In the genomic region with DNA sequence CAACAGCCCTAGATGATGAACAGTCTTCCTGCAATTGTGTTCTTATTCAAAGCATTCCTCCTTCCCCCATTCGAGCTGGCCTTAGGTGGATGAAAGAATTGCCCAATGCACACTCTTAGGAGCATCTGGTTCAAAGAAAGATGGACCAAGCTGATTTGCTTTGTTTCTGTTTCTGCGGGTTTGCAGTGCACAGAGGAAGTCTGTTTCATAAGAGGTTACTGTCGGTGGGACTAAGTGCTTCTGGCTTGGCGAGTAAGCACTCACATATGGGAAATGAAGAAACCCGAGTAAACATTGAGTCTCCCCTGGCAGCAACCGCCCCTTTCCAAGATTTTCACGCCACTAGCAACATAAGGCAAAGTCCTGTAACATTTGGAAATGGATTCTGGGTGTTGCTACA, we compare ENCODE assay signal across 11 mouse cellular contexts.
DNase-seq lines count a peak whose midpoint lies in the region; ATAC-seq and TF ChIP-seq lines count a peak whose summit lies in the region.
"Had no signal": no experiment of that assay in that cellular context is flagged by ENCODE, and none has a peak within 500 bp of the region (broad histone marks: within the 10 kb centered on the region; RNA-seq: fewer than 3 reads in every experiment).

No protein-coding gene starts in this region.

- peak; percentile 13 to 17 for DNase-seq in heart, adult 18-20 months
- peak; percentile 82 for DNase-seq in liver, adult 2 months (ENCODE audit: extremely low read depth, low read depth, low spot score)
- peak; percentile 39 for DNase-seq in fibroblast of lung, adult 2 months (ENCODE audit: low read depth)
- DNase-seq in lung, postnatal 4 days, result peak; percentile 34 to 43
- DNase-seq in ovary, adult 18-20 months (ENCODE audit: low spot score), result no peak
- no peak for DNase-seq in frontal cortex, adult 2 months (ENCODE audit: extremely low spot score in 1 of 2, low spot score in 1 of 2)
- DNase-seq: cerebellum, postnatal 14 days had no signal

- TF ChIP-seq CTCF in liver, adult 2 months (IDR thresholded peaks at IDR 0.05; ENCODE audit: low read depth, low read length), result no peak

- TF ChIP-seq POLR2A in liver, adult 2 months (IDR thresholded peaks at IDR 0.05; ENCODE audit: extremely low read depth, insufficient read depth, low read length), result no peak

- no peaks in the 10 kb centered on the region for H3K9me3 ChIP-seq in heart, embryonic 11.5 days (replicated peaks; ENCODE audit: control insufficient read depth, low read length)
- no peaks in the 10 kb centered on the region for H3K9me3 ChIP-seq in liver, embryonic 12.5 days (replicated peaks)
- H3K9me3 ChIP-seq: midbrain, embryonic 13.5 days had no signal

- H3K4me1 ChIP-seq in heart, embryonic 11.5 days (ENCODE audit: control insufficient read depth, insufficient read depth, low read length), result no peaks in the 10 kb centered on the region; the same call in 1 of the 2 replicates
- peaks cover 11% of the 10 kb centered on the region for H3K4me1 ChIP-seq in liver, adult 2 months (ENCODE audit: control insufficient read depth, insufficient read depth, low read length)
- H3K4me1 ChIP-seq in liver, embryonic 12.5 days, result no peaks in the 10 kb centered on the region
- H3K4me1 ChIP-seq: midbrain, embryonic 13.5 days had no signal

- H3K4me2 ChIP-seq in heart, embryonic 11.5 days, result no peak overlapping the region
- no peak overlapping the region for H3K4me2 ChIP-seq in liver, embryonic 12.5 days
- H3K4me2 ChIP-seq: midbrain, embryonic 13.5 days had no signal

- WGBS in heart, embryonic 11.5 days (ENCODE audit: insufficient replicate concordance), result 37% methylated on average over 7 of the region's 7 CpGs
- 3% methylated on average over 7 of the region's 7 CpGs for WGBS in liver, adult 2 months
- WGBS in liver, embryonic 12.5 days (ENCODE audit: insufficient replicate concordance), result 12% methylated on average over 7 of the region's 7 CpGs

- no peaks in the 10 kb centered on the region for H3K79me2 ChIP-seq in liver, adult 2 months (ENCODE audit: control insufficient read depth, insufficient read depth, low read length)

- H3K4me3 ChIP-seq in heart, embryonic 11.5 days (ENCODE audit: low read depth, low read length), result no peak overlapping the region
- H3K4me3 ChIP-seq in liver, adult 2 months (ENCODE audit: insufficient read depth, low read depth, low read length), result no peak overlapping the region
- H3K4me3 ChIP-seq in liver, embryonic 12.5 days, result no peak overlapping the region
- H3K4me3 ChIP-seq: midbrain, embryonic 13.5 days had no signal

- no peak for ATAC-seq in heart, embryonic 11.5 days (replicated peaks; ENCODE audit: insufficient number of reproducible peaks, low FRiP score, low TSS enrichment)
- no peak for ATAC-seq in liver, embryonic 12.5 days
- ATAC-seq: midbrain, embryonic 13.5 days; Patski had no signal

- no peaks in the 10 kb centered on the region for H3K36me3 ChIP-seq in heart, embryonic 11.5 days (ENCODE audit: control insufficient read depth, insufficient read depth, low read length)
- no peaks in the 10 kb centered on the region for H3K36me3 ChIP-seq in liver, adult 2 months (ENCODE audit: control insufficient read depth, insufficient read depth, low read length)
- H3K36me3 ChIP-seq in liver, embryonic 12.5 days, result no peaks in the 10 kb centered on the region
- H3K36me3 ChIP-seq: midbrain, embryonic 13.5 days had no signal

- no peaks in the 10 kb centered on the region for H3K27me3 ChIP-seq in heart, embryonic 11.5 days (ENCODE audit: control insufficient read depth, insufficient read depth, low read length)
- H3K27me3 ChIP-seq in liver, adult 2 months (ENCODE audit: control insufficient read depth, insufficient read depth, low read length), result no peaks in the 10 kb centered on the region
- H3K27me3 ChIP-seq in liver, embryonic 12.5 days (replicated peaks), result no peaks in the 10 kb centered on the region
- H3K27me3 ChIP-seq: midbrain, embryonic 13.5 days had no signal

- H3K27ac ChIP-seq in heart, embryonic 11.5 days (ENCODE audit: low read depth, low read length), result no peak overlapping the region
- peak overlapping the region; percentile 28; the same call in 1 of the 2 replicates for H3K27ac ChIP-seq in liver, adult 2 months (replicated peaks; ENCODE audit: insufficient read depth, low read depth, low read length)
- no peak overlapping the region for H3K27ac ChIP-seq in liver, embryonic 12.5 days
- H3K27ac ChIP-seq: midbrain, embryonic 13.5 days had no signal

- H3K9ac ChIP-seq in heart, embryonic 11.5 days (ENCODE audit: low read depth, low read length), result no peak overlapping the region
- no peak overlapping the region for H3K9ac ChIP-seq in liver, adult 2 months (ENCODE audit: low read depth, low read length)
- no peak overlapping the region for H3K9ac ChIP-seq in liver, embryonic 12.5 days
- H3K9ac ChIP-seq: midbrain, embryonic 13.5 days had no signal

Comparison
In these comparisons a context has a peak if more than half of its experiments do, and no peak if none do; other contexts are left out.
1. DNase-seq: peak in heart, adult 18-20 months (2 of 2), liver, adult 2 months (single experiment), fibroblast of lung, adult 2 months (single experiment) and lung, postnatal 4 days (2 of 2); none in ovary, adult 18-20 months (single experiment) and frontal cortex, adult 2 months (0 of 2).